Mouse (Mus musculus): ENCODE data around the gene Adm.

DNA sequence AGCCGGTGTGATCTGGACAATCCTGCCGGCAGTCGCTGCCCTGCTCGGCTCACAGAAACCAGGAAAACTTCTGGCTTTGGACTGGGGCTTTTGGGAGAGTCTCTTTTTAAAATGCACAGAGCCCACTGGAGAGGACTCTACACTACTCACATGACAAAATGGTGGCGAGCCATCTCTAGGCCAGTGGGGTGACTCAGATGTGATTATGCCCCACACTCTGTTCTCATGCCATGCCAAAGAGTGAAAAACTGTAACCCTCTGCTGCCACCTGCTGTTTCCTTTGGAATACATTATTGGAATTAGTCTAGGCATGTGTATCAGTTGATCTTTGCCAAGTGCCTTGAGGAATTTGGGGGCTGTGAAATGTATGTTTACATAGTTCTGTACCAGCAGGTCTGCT is 17.9 kb downstream of the Adm start:
- no peak for TF ChIP-seq POLR2A (IDR thresholded peaks at IDR 0.05; ENCODE audit: borderline replicate concordance, extremely low read depth, insufficient read depth, insufficient read length, poor library complexity, severe bottlenecking)
- peak; percentile 66; the same call in 1 of the 2 replicates for TF ChIP-seq CTCF (IDR thresholded peaks at IDR 0.05; ENCODE audit: borderline replicate concordance, extremely low read depth, insufficient read depth, insufficient read length)

Data from brain, embryonic 14.5 days (tissue).